Mouse (Mus musculus) liver, embryonic 16.5 days (tissue): ENCODE results near the gene Exoc7. TPM values are rescaled to one million over a fixed set of nuclear protein-coding genes. Genes with fewer than 3 reads are reported as not detected.

Experiments
- ATAC-seq: fragments of 200-750 bp; cut with Nextera tagmentation; 2 replicates; pipeline ENCODE4 v1.8.0; 2017; ENCODE audit warnings: low read depth, mild to moderate bottlenecking, moderate number of reproducible peaks, moderate library complexity
- H3K27ac ChIP-seq: fragments of 300-500 bp; sonication (generic); 2 replicates; pipeline ENCODE4 v1.5.1; 2014; ENCODE audit warnings: mild to moderate bottlenecking, low read length
- H3K27me3 ChIP-seq: fragments of 300-500 bp; sonication (generic); 2 replicates; pipeline ENCODE4 v1.6.1; 2014; ENCODE audit warnings: low read depth, low read length, mixed read lengths; ENCODE audit not compliant: control insufficient read depth, insufficient read depth
- H3K36me3 ChIP-seq: fragments of 300-500 bp; sonication (generic); 2 replicates; pipeline ENCODE4 v1.6.1; 2014; ENCODE audit warnings: mild to moderate bottlenecking; ENCODE audit not compliant: control insufficient read depth, insufficient read depth
- H3K4me1 ChIP-seq: fragments of 300-500 bp; sonication (generic); 2 replicates; pipeline ENCODE4 v1.6.1; 2014; ENCODE audit warnings: low read depth, low read length, mixed read lengths; ENCODE audit not compliant: control insufficient read depth
- H3K4me2 ChIP-seq: fragments of 300-500 bp; sonication (generic); 2 replicates; pipeline ENCODE4 v1.6.1; 2014; ENCODE audit warnings: low read depth, low read length, mixed read lengths
- H3K4me3 ChIP-seq: fragments of 300-500 bp; sonication (generic); 2 replicates; pipeline ENCODE4 v1.5.1; 2014; ENCODE audit warnings: low read depth, mild to moderate bottlenecking, low read length
- H3K9ac ChIP-seq: fragments of 300-500 bp; sonication (generic); 2 replicates; pipeline ENCODE4 v1.6.1; 2014; ENCODE audit warnings: low read depth, low read length
- H3K9me3 ChIP-seq: fragments of 300-500 bp; sonication (generic); replicated peaks from 2 replicates; pipeline ENCODE4 v1.6.1; 2016; ENCODE audit warnings: low read length; ENCODE audit not compliant: control insufficient read depth
- WGBS: fragments of 180-500 bp; shearing (Covaris S2); extraction: QIAGEN DNeasy Blood & Tissue Kit; methylation state at CpG from one replicate; pipeline ENCODE4 v1.1.7; 2014; ENCODE audit not compliant: insufficient replicate concordance; 5-methylcytosine and 5-hydroxymethylcytosine counted together
- polyA plus RNA-seq: library from polyadenylated mRNA; unstranded; fragments of >200 nt; fragmentation: Nextera tagmentation; extraction: Ambion mirVana; gene quantifications from 2 replicates; pipeline ENCODE4 v1.2.1, GENCODE M21; 2015

Exoc7 gene
- 19.5 and 20.4 TPM in 2 replicates for polyA plus RNA-seq

GRCm38 (mm10) chr11:116307019-116307725 is at the start of gene Exoc7:
Gene Exoc7, minus strand, starts transcription at chr11:116307233.
- H3K27ac ChIP-seq: peak within 1 kb of the TSS; percentile 69

GRCm38 (mm10) chr11:116354521-116354920 is 47.5 kb upstream of the Exoc7 start:
- H3K36me3 ChIP-seq: no peaks in the 10 kb centered on the region
- H3K27me3 ChIP-seq: no peaks in the 10 kb centered on the region
- H3K4me2 ChIP-seq: no peak overlapping the region
- H3K9me3 ChIP-seq: no peaks in the 10 kb centered on the region
- H3K4me3 ChIP-seq: no peak overlapping the region
- H3K4me1 ChIP-seq: no peaks in the 10 kb centered on the region
- no peak overlapping the region for H3K27ac ChIP-seq
- no peak for ATAC-seq
- no peak overlapping the region for H3K9ac ChIP-seq
- 71% methylated on average over 17 of the region's 17 CpGs for WGBS

More at GRCm38 (mm10) chr11:116307019-116307725, at the start of gene Exoc7:
- Histone ChIP-seq H3K4me3 (peak within 1 kb of the TSS; percentile 81), H3K9me3 (no peaks in the 10 kb centered on the region), H3K9ac (peak within 1 kb of the TSS; percentile 79), H3K27me3 (no peaks in the 10 kb centered on the region), H3K4me2 (peak within 1 kb of the TSS; percentile 85), H3K36me3 (peaks cover 11% of the 10 kb centered on the region), H3K4me1 (peaks cover 25% of the 10 kb centered on the region)
- WGBS: 63% methylated on average over 10 of the region's 10 CpGs
- ATAC-seq: no peak

- Histone ChIP-seq H3K36me3 (no peaks in the 10 kb centered on the region), H3K9ac (no peak overlapping the region), H3K4me3 (no peak overlapping the region), H3K4me1 (no peaks in the 10 kb centered on the region), H3K4me2 (no peak overlapping the region), H3K27me3 (no peaks in the 10 kb centered on the region), H3K9me3 (no peaks in the 10 kb centered on the region), H3K27ac (no peak overlapping the region)
- WGBS: 61% methylated on average over 8 of the region's 8 CpGs
- no peak for ATAC-seq
These were observed 46.5 kb upstream of the Exoc7 start for GRCm38 (mm10) chr11:116353535-116353934.

GRCm38 (mm10) chr11:116351294-116351693 is 44.3 kb upstream of the Exoc7 start:
- H3K9me3 ChIP-seq: no peaks in the 10 kb centered on the region
- H3K9ac ChIP-seq: no peak overlapping the region
- H3K4me2 ChIP-seq: no peak overlapping the region
- H3K4me1 ChIP-seq: no peaks in the 10 kb centered on the region
- H3K27me3 ChIP-seq: no peaks in the 10 kb centered on the region
- no peaks in the 10 kb centered on the region for H3K36me3 ChIP-seq
- no peak overlapping the region for H3K4me3 ChIP-seq
- ATAC-seq: no peak
- WGBS: 67% methylated on average over 5 of the region's 5 CpGs
- no peak overlapping the region for H3K27ac ChIP-seq

- H3K36me3 ChIP-seq: no peaks in the 10 kb centered on the region
- no peak overlapping the region for H3K4me3 ChIP-seq
- no peaks in the 10 kb centered on the region for H3K4me1 ChIP-seq
- no peak overlapping the region for H3K9ac ChIP-seq
- no peak overlapping the region for H3K4me2 ChIP-seq
- no peaks in the 10 kb centered on the region for H3K27me3 ChIP-seq
- WGBS: 71% methylated on average over 5 of the region's 5 CpGs
- no peak overlapping the region for H3K27ac ChIP-seq
- no peak for ATAC-seq
- H3K9me3 ChIP-seq: no peaks in the 10 kb centered on the region
These were observed 40.9 kb upstream of the Exoc7 start for GRCm38 (mm10) chr11:116347955-116348354.

- Histone ChIP-seq H3K36me3 (no peaks in the 10 kb centered on the region), H3K9me3 (no peaks in the 10 kb centered on the region), H3K4me2 (no peak overlapping the region), H3K27me3 (no peaks in the 10 kb centered on the region), H3K27ac (no peak overlapping the region), H3K9ac (no peak overlapping the region), H3K4me3 (no peak overlapping the region), H3K4me1 (no peaks in the 10 kb centered on the region)
- 65% methylated on average over 7 of the region's 7 CpGs for WGBS
- ATAC-seq: no peak
These were observed 40.0 kb upstream of the Exoc7 start for GRCm38 (mm10) chr11:116347012-116347411.

GRCm38 (mm10) chr11:116342069-116342791 is 35.2 kb upstream of the Exoc7 start:
- Histone ChIP-seq H3K27me3 (peaks cover 7% of the 10 kb centered on the region), H3K9ac (no peak overlapping the region), H3K4me3 (no peak overlapping the region), H3K4me1 (peaks cover 2% of the 10 kb centered on the region; the same call in 1 of the 2 replicates), H3K27ac (no peak overlapping the region), H3K9me3 (no peaks in the 10 kb centered on the region), H3K4me2 (no peak overlapping the region), H3K36me3 (no peaks in the 10 kb centered on the region)
- ATAC-seq: no peak
- WGBS: 71% methylated on average over 25 of the region's 25 CpGs

- Histone ChIP-seq H3K4me1 (peaks cover 16% of the 10 kb centered on the region), H3K4me3 (no peak overlapping the region), H3K4me2 (no peak overlapping the region), H3K36me3 (no peaks in the 10 kb centered on the region), H3K9me3 (no peaks in the 10 kb centered on the region), H3K27ac (no peak overlapping the region), H3K9ac (no peak overlapping the region), H3K27me3 (peaks cover 48% of the 10 kb centered on the region)
- ATAC-seq: no peak
- WGBS: 34% methylated on average over 6 of the region's 6 CpGs
These were observed 30.5 kb upstream of the Exoc7 start for GRCm38 (mm10) chr11:116337531-116337930.

GRCm38 (mm10) chr11:116337000-116337399 is 30.0 kb upstream of the Exoc7 start:
- WGBS: 40% methylated on average over 12 of the region's 12 CpGs
- Histone ChIP-seq H3K9me3 (no peaks in the 10 kb centered on the region), H3K4me3 (no peak overlapping the region), H3K4me2 (no peak overlapping the region), H3K4me1 (peaks cover 16% of the 10 kb centered on the region), H3K36me3 (no peaks in the 10 kb centered on the region), H3K9ac (no peak overlapping the region), H3K27ac (no peak overlapping the region), H3K27me3 (peaks cover 54% of the 10 kb centered on the region)
- ATAC-seq: no peak
